Mouse (Mus musculus) MEL (cell line): ENCODE measurements around the gene Ltn1. TPM values are rescaled to one million over a fixed set of nuclear protein-coding genes. Genes with fewer than 3 reads are reported as not detected.

Source experiments
- DNase-seq: peaks from one replicate; pipeline ENCODE4 v3.0.0; 2011; ENCODE audit warnings: low read depth, low spot score
- H3K27ac ChIP-seq: 2 replicates; pipeline ENCODE4 v1.5.1; 2012; ENCODE audit warnings: low read depth, mild to moderate bottlenecking, control low read depth, low read length, moderate library complexity; ENCODE audit not compliant: control insufficient read depth
- H3K27me3 ChIP-seq, 2 experiments: fragments of 150-350 bp in 1 of 2; sonication (generic) in 1 of 2; 2 replicates each; pipeline ENCODE4 v1.6.1; 2012; ENCODE audit warnings: low read length in 2 of 2, mild to moderate bottlenecking in 2 of 2, improper control_type of control experiment in 1 of 2, moderate library complexity in 1 of 2; ENCODE audit not compliant: insufficient read depth in 2 of 2, control insufficient read depth in 1 of 2
- H3K36me3 ChIP-seq, 2 experiments: 2 replicates each; pipeline ENCODE4 v1.6.1; 2012 to 2014; ENCODE audit warnings: low read length in 2 of 2, improper control_type of control experiment in 1 of 2, inconsistent platforms in 1 of 2, mild to moderate bottlenecking in 1 of 2; ENCODE audit not compliant: insufficient read depth in 2 of 2, control insufficient read depth in 1 of 2
- H3K4me1 ChIP-seq, 2 experiments: fragments of 150-350 bp in 1 of 2; sonication (generic) in 1 of 2; 2 replicates each; pipeline ENCODE4 v1.6.1; 2012; ENCODE audit warnings: low read length in 2 of 2, improper control_type of control experiment in 1 of 2, mild to moderate bottlenecking in 1 of 2; ENCODE audit not compliant: insufficient read depth in 2 of 2, control insufficient read depth in 1 of 2
- H3K4me3 ChIP-seq, 2 experiments: fragments of 150-350 bp in 1 of 2; sonication (generic) in 1 of 2; 2 replicates each; pipeline ENCODE4 v1.5.1; 2012; ENCODE audit warnings: low read depth in 2 of 2, low read length in 2 of 2, mild to moderate bottlenecking in 2 of 2, moderate library complexity in 2 of 2, control low read depth in 1 of 2, improper control_type of control experiment in 1 of 2; ENCODE audit not compliant: control insufficient read depth in 1 of 2, insufficient read depth in 1 of 2
- H3K79me2 ChIP-seq: 2 replicates; pipeline ENCODE4 v1.6.1; 2012; ENCODE audit warnings: mild to moderate bottlenecking, low read length, moderate library complexity; ENCODE audit not compliant: control insufficient read depth, poor library complexity, insufficient read depth
- H3K9ac ChIP-seq: 2 replicates; pipeline ENCODE4 v1.6.1; 2012; ENCODE audit warnings: low read depth, mild to moderate bottlenecking, control low read depth, low read length, moderate library complexity; ENCODE audit not compliant: control insufficient read depth, poor library complexity, severe bottlenecking
- H3K9me3 ChIP-seq: fragments of 150-350 bp; sonication (generic); replicated peaks from 2 replicates; pipeline ENCODE4 v1.6.1; 2012; ENCODE audit warnings: mild to moderate bottlenecking, low read length, improper control_type of control experiment, moderate library complexity; ENCODE audit not compliant: insufficient read depth
- BHLHE40 ChIP-seq: IDR thresholded peaks from 2 replicates; pipeline ENCODE4 v1.6.1; 2012; ENCODE audit warnings: low read depth, mild to moderate bottlenecking, inconsistent platforms, low read length, improper control_type of control experiment, borderline replicate concordance
- CTCF ChIP-seq, 3 experiments: IDR thresholded peaks in 2 of 3; conservative IDR thresholded peaks in 1 of 3; 2 replicates each; pipeline ENCODE4 v1.5.1; 2011 to 2012; ENCODE audit warnings: low read length in 3 of 3, low read depth in 2 of 3, mild to moderate bottlenecking in 2 of 3, improper control_type of control experiment in 1 of 3, inconsistent platforms in 1 of 3, mixed read lengths in 1 of 3, moderate library complexity in 1 of 3; ENCODE audit not compliant: control insufficient read depth in 1 of 3, insufficient read depth in 1 of 3, poor library complexity in 1 of 3, severe bottlenecking in 1 of 3
- EP300 ChIP-seq, 2 experiments: IDR thresholded peaks; 2 replicates each; pipeline ENCODE4 v1.6.1; 2011; ENCODE audit warnings: improper control_type of control experiment in 2 of 2, low read length in 2 of 2, low read depth in 1 of 2, mild to moderate bottlenecking in 1 of 2
- ETS1 ChIP-seq: IDR thresholded peaks from 2 replicates; pipeline ENCODE4 v1.6.1; 2012; ENCODE audit warnings: low read depth, mild to moderate bottlenecking, inconsistent platforms, low read length, improper control_type of control experiment, moderate library complexity
- JUND ChIP-seq: IDR thresholded peaks from 2 replicates; pipeline ENCODE4 v1.6.1; 2011; ENCODE audit warnings: low read depth, mild to moderate bottlenecking, improper control_type of control experiment, low read length
- KAT2A ChIP-seq: conservative IDR thresholded peaks from 2 replicates; pipeline ENCODE4 v1.6.1; 2012; ENCODE audit warnings: low read depth, low read length, improper control_type of control experiment, inconsistent platforms
- MAX ChIP-seq: IDR thresholded peaks from 2 replicates; pipeline ENCODE4 v1.6.1; 2011; ENCODE audit warnings: low read length, improper control_type of control experiment
- MAZ ChIP-seq: IDR thresholded peaks from 2 replicates; pipeline ENCODE4 v1.6.1; 2012; ENCODE audit warnings: low read depth, mild to moderate bottlenecking, inconsistent platforms, low read length, improper control_type of control experiment
- MEF2A ChIP-seq: IDR thresholded peaks from 2 replicates; pipeline ENCODE4 v1.6.1; 2014; ENCODE audit warnings: low read depth, mild to moderate bottlenecking, inconsistent platforms, low read length, improper control_type of control experiment; ENCODE audit not compliant: poor library complexity, insufficient replicate concordance, severe bottlenecking; ENCODE audit errors: extremely low read depth
- MYC ChIP-seq: IDR thresholded peaks from 2 replicates; pipeline ENCODE4 v1.6.1; 2011; ENCODE audit warnings: low read depth, mild to moderate bottlenecking, low read length, improper control_type of control experiment, moderate library complexity
- POLR2AphosphoS2 ChIP-seq: IDR thresholded peaks from 2 replicates; pipeline ENCODE4 v1.6.1; 2011; ENCODE audit warnings: low read length, improper control_type of control experiment
- POLR2AphosphoS5 ChIP-seq: IDR thresholded peaks from 2 replicates; pipeline ENCODE4 v1.6.1; 2012; ENCODE audit warnings: low read depth, borderline replicate concordance, mild to moderate bottlenecking, inconsistent platforms, low read length, moderate library complexity, mixed read lengths
- TAL1 ChIP-seq: IDR thresholded peaks from 2 replicates; pipeline ENCODE4 v1.6.1; 2012; ENCODE audit warnings: mild to moderate bottlenecking, inconsistent platforms, low read length, moderate library complexity, mixed read lengths
- TCF12 ChIP-seq: IDR thresholded peaks from 2 replicates; pipeline ENCODE4 v1.6.1; 2014; ENCODE audit warnings: low read depth, mild to moderate bottlenecking, inconsistent platforms, low read length, improper control_type of control experiment, moderate library complexity
- UBTF ChIP-seq: IDR thresholded peaks from 2 replicates; pipeline ENCODE4 v1.6.1; 2012; ENCODE audit warnings: low read depth, mild to moderate bottlenecking, inconsistent platforms, low read length, improper control_type of control experiment, moderate library complexity, borderline replicate concordance; ENCODE audit not compliant: insufficient read depth
- polyA plus RNA-seq, 2 experiments: library from polyadenylated mRNA; stranded (reverse) in 1 of 2; unstranded in 1 of 2; fragments of >175 nt in 1 of 2; fragments of >200 nt in 1 of 2; gene quantifications; 2 replicates each; pipeline versions ENCODE4 v1.2.1 to v1.2.4; 2012; ENCODE audit warnings: low replicate concordance in 2 of 2, low read depth in 1 of 2; ENCODE audit not compliant: insufficient read length in 2 of 2, insufficient read depth in 1 of 2, missing spikeins in 1 of 2
- total RNA-seq: library from RNA; depleted of rRNA; stranded (reverse); fragments of 300-350 nt; gene quantifications from 2 replicates; pipeline ENCODE4 v1.2.3, GENCODE M21; 2012

Gene Ltn1
- total and polyA plus RNA-seq, 3 experiments, result 16.0 to 55.9 (median 22.3) TPM

GRCm38 (mm10) chr16:87366035-87366434 is 66.4 kb downstream of the Ltn1 start:
- no peak overlapping the region for H3K9ac ChIP-seq
- H3K27ac ChIP-seq, result no peak overlapping the region
- H3K4me3 ChIP-seq, result no peak overlapping the region
- H3K27me3 ChIP-seq, result no peaks in the 10 kb centered on the region
- DNase-seq, result no peak
- TF ChIP-seq ETS1 (no peak), EP300 (IDR thresholded peaks at IDR 0.05; ENCODE audit: low read depth in 1 of 2, low read length in 2 of 2) (no peak)
- H3K36me3 ChIP-seq, result peaks cover 0 to 2% of the 10 kb centered on the region in 2 experiments; a peak in 2 of 4 replicates
- no peaks in the 10 kb centered on the region for H3K4me1 ChIP-seq
- no peaks in the 10 kb centered on the region for H3K9me3 ChIP-seq
- no peaks in the 10 kb centered on the region for H3K79me2 ChIP-seq

GRCm38 (mm10) chr16:87364231-87364630 is 68.2 kb downstream of the Ltn1 start:
- Histone ChIP-seq H3K4me3 (no peak overlapping the region), H3K36me3 (peaks cover 0 to 3% of the 10 kb centered on the region in 2 experiments; a peak in 2 of 4 replicates), H3K9ac (no peak overlapping the region), H3K79me2 (no peaks in the 10 kb centered on the region), H3K4me1 (no peaks in the 10 kb centered on the region), H3K27ac (no peak overlapping the region), H3K27me3 (no peaks in the 10 kb centered on the region), H3K9me3 (no peaks in the 10 kb centered on the region)
- peak; percentile 25 for DNase-seq
- TF ChIP-seq TCF12, result no peak
- no peak for TF ChIP-seq MAX
- no peak for TF ChIP-seq BHLHE40

GRCm38 (mm10) chr16:87360096-87360495 is 72.3 kb downstream of the Ltn1 start:
- TF ChIP-seq MYC, result no peak
- TF ChIP-seq KAT2A, result no peak
- TF ChIP-seq POLR2AphosphoS2, result no peak
- TF ChIP-seq TAL1, result no peak
- no peak for TF ChIP-seq JUND
- TF ChIP-seq POLR2AphosphoS5, result no peak
- no peak for TF ChIP-seq MAX
- no peak for TF ChIP-seq BHLHE40
- TF ChIP-seq CTCF (IDR thresholded peaks at IDR 0.05 in 2 of 3, conservative IDR thresholded peaks at IDR 0.05 in 1 of 3; ENCODE audit: control insufficient read depth in 1 of 3, insufficient read depth in 1 of 3, low read depth in 2 of 3, low read length in 3 of 3, poor library complexity in 1 of 3, severe bottlenecking in 1 of 3), result no peak
- TF ChIP-seq UBTF, result no peak
- no peak for TF ChIP-seq MAZ
- no peak for TF ChIP-seq MEF2A
- Histone ChIP-seq H3K9me3 (no peaks in the 10 kb centered on the region), H3K27ac (no peak overlapping the region), H3K4me3 (no peak overlapping the region), H3K4me1 (no peaks in the 10 kb centered on the region), H3K79me2 (no peaks in the 10 kb centered on the region), H3K27me3 (no peaks in the 10 kb centered on the region), H3K36me3 (peaks cover 2% of the 10 kb centered on the region in 2 experiments), H3K9ac (no peak overlapping the region)
- DNase-seq, result no peak
